Mouse (Mus musculus) intestine, embryonic 14.5 days (tissue): ENCODE data around the gene Ugt1a7c. TPM values are rescaled to one million over a fixed set of nuclear protein-coding genes. Genes with fewer than 3 reads are reported as not detected.

Source experiments
- ATAC-seq: fragments of 200-750 bp; cut with Nextera tagmentation; replicated peaks from 2 replicates; pipeline ENCODE4 v1.8.0; 2017; ENCODE audit warnings: low read depth, moderate number of reproducible peaks, moderate TSS enrichment, moderate library complexity; ENCODE audit not compliant: low FRiP score, low TSS enrichment
- DNase-seq: peaks from one replicate; pipeline ENCODE4 v3.0.0-alpha.2; 2018; ENCODE audit warnings: low spot score
- H3K27ac ChIP-seq: fragments of 300-500 bp; sonication (generic); 2 replicates; pipeline ENCODE4 v1.5.1; 2014; ENCODE audit warnings: low read depth, mild to moderate bottlenecking, control low read depth
- H3K27me3 ChIP-seq: fragments of 300-500 bp; sonication (generic); replicated peaks from 2 replicates; pipeline ENCODE4 v1.6.1; 2014; ENCODE audit warnings: low read length, control low read depth; ENCODE audit not compliant: control insufficient read depth, insufficient read depth
- H3K36me3 ChIP-seq: fragments of 300-500 bp; sonication (generic); 2 replicates; pipeline ENCODE4 v1.6.1; 2014; ENCODE audit warnings: low read length, control low read depth; ENCODE audit not compliant: control insufficient read depth, insufficient read depth
- H3K4me1 ChIP-seq: fragments of 300-500 bp; sonication (generic); replicated peaks from 2 replicates; pipeline ENCODE4 v1.6.1; 2014; ENCODE audit warnings: low read length, control low read depth, mixed read lengths; ENCODE audit not compliant: control insufficient read depth, insufficient read depth
- H3K4me2 ChIP-seq: fragments of 300-500 bp; sonication (generic); 2 replicates; pipeline ENCODE4 v1.6.1; 2014; ENCODE audit warnings: low read length
- H3K4me3 ChIP-seq: fragments of 300-500 bp; sonication (generic); 2 replicates; pipeline ENCODE4 v1.5.1; 2014; ENCODE audit warnings: low read depth, low read length, control low read depth, mixed read lengths
- H3K9ac ChIP-seq: fragments of 300-500 bp; sonication (generic); 2 replicates; pipeline ENCODE4 v1.6.1; 2014; ENCODE audit warnings: mild to moderate bottlenecking, low read length
- H3K9me3 ChIP-seq: fragments of 300-500 bp; sonication (generic); 2 replicates; pipeline ENCODE4 v1.6.1; 2016; ENCODE audit warnings: low read length, control low read depth; ENCODE audit not compliant: control insufficient read depth
- WGBS: fragments of 180-500 bp; shearing (Covaris S2); extraction: QIAGEN DNeasy Blood & Tissue Kit; methylation state at CpG from one replicate; pipeline ENCODE4 v1.1.7; 2014; 5-methylcytosine and 5-hydroxymethylcytosine counted together
- polyA plus RNA-seq: library from polyadenylated mRNA; unstranded; fragments of >200 nt; fragmentation: Nextera tagmentation; extraction: Ambion mirVana; gene quantifications from 2 replicates; pipeline ENCODE4 v1.2.1, GENCODE M21; 2014

The Ugt1a7c gene
- polyA plus RNA-seq, 1 experiment from 2014 or later = 17.4 TPM

DNA sequence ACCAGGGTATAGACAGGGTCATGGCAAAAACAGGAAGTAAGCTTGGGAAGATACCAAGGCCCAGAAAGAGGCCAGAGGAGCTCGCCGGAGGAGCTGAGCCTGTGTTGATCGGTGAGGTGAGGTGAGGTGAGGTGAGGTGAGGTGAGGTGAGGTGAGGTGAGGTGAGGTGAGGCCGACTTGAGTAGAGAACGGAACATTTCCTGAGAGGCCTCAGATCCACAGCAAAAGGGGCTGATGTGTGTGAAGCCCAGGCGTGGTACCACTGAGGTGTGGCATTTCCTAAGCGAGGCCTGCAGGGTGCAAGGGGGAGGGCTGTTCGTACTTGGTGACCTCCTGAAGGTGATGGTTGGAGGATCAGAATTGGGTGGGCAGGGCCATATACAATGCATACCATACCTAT is 158.2 kb downstream of the Ugt1a7c start:
- no peaks in the 10 kb centered on the region for H3K27me3 ChIP-seq
- H3K9me3 ChIP-seq = peaks cover 66% of the 10 kb centered on the region
- H3K36me3 ChIP-seq = no peaks in the 10 kb centered on the region
- H3K4me2 ChIP-seq = no peak overlapping the region
- H3K9ac ChIP-seq = no peak overlapping the region
- H3K4me3 ChIP-seq = no peak overlapping the region
- no peak for DNase-seq
- H3K4me1 ChIP-seq = no peaks in the 10 kb centered on the region
- no peak for ATAC-seq
- no peak overlapping the region for H3K27ac ChIP-seq
- 72% methylated on average over 8 of the region's 8 CpGs for WGBS

GRCm38 (mm10) chr1:88253540-88253939 is 158.7 kb downstream of the Ugt1a7c start:
- ATAC-seq (no peak), DNase-seq (no peak)
- H3K4me1 ChIP-seq = no peaks in the 10 kb centered on the region
- no peak overlapping the region for H3K4me2 ChIP-seq
- H3K27me3 ChIP-seq = no peaks in the 10 kb centered on the region
- no peak overlapping the region for H3K4me3 ChIP-seq
- 74% methylated on average over 6 of the region's 6 CpGs for WGBS
- H3K36me3 ChIP-seq = no peaks in the 10 kb centered on the region
- H3K27ac ChIP-seq = no peak overlapping the region
- no peak overlapping the region for H3K9ac ChIP-seq
- H3K9me3 ChIP-seq = peaks cover 62% of the 10 kb centered on the region

DNA sequence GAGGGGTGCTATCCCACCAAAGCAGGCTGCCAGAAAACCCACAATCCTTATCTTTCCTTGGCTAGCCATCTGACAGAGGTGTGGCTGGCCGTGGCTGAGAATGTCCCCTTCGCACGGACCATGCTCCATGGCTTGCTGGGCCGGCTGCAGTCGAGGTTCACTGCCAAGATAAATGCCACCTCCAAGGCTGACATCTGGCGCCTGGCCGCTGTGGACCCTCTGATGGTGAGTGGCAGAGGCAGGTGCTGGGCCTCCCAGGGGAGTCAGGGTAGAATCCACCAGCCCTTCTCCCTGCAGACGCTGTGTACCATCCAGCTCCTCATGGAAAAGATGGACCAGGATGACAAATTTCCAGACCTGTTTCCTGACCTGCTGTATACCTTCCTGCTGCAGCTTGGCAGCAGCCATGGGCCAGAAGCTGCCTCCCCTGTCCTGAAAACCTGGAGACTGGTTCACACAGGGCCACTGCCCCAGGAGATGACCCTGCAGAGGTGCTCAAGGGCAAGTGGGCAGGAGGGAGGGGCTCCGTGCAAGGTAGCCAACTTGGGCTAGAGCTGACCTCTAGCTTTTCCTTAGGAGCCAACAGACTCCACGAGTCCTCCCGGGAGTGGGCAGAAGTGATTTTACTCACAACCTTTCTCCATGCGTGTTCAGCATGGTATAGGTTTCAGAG is 160.1 kb downstream of the Ugt1a7c start:
- no peak overlapping the region for H3K4me3 ChIP-seq
- whole genome bisulfite sequencing = 86% methylated on average over 12 of the region's 12 CpGs
- peaks cover 48% of the 10 kb centered on the region for H3K9me3 ChIP-seq
- H3K36me3 ChIP-seq = peaks cover 6% of the 10 kb centered on the region
- no peak overlapping the region for H3K9ac ChIP-seq
- H3K4me1 ChIP-seq = no peaks in the 10 kb centered on the region
- H3K4me2 ChIP-seq = no peak overlapping the region
- DNase-seq (no peak), ATAC-seq (no peak)
- H3K27ac ChIP-seq = no peak overlapping the region
- no peaks in the 10 kb centered on the region for H3K27me3 ChIP-seq

- Histone ChIP-seq H3K4me1 (no peaks in the 10 kb centered on the region), H3K9ac (no peak overlapping the region), H3K27me3 (no peaks in the 10 kb centered on the region), H3K4me3 (no peak overlapping the region), H3K27ac (no peak overlapping the region), H3K9me3 (peaks cover 43% of the 10 kb centered on the region), H3K4me2 (no peak overlapping the region), H3K36me3 (peaks cover 11% of the 10 kb centered on the region)
- WGBS = 65% methylated on average over 2 of the region's 2 CpGs
- ATAC-seq = no peak
- DNase-seq = no peak
Observed at GRCm38 (mm10) chr1:88255466-88255857, 160.6 kb downstream of the Ugt1a7c start.

GRCm38 (mm10) chr1:88255989-88256754 is 161.3 kb downstream of the Ugt1a7c start:
- H3K36me3 ChIP-seq = peaks cover 18% of the 10 kb centered on the region
- H3K9me3 ChIP-seq = peaks cover 36% of the 10 kb centered on the region
- H3K27me3 ChIP-seq = no peaks in the 10 kb centered on the region
- DNase-seq (no peak), ATAC-seq (no peak)
- no peak overlapping the region for H3K4me3 ChIP-seq
- no peaks in the 10 kb centered on the region for H3K4me1 ChIP-seq
- 83% methylated on average over 13 of the region's 13 CpGs for WGBS
- H3K27ac ChIP-seq = no peak overlapping the region
- no peak overlapping the region for H3K4me2 ChIP-seq
- no peak overlapping the region for H3K9ac ChIP-seq

DNA sequence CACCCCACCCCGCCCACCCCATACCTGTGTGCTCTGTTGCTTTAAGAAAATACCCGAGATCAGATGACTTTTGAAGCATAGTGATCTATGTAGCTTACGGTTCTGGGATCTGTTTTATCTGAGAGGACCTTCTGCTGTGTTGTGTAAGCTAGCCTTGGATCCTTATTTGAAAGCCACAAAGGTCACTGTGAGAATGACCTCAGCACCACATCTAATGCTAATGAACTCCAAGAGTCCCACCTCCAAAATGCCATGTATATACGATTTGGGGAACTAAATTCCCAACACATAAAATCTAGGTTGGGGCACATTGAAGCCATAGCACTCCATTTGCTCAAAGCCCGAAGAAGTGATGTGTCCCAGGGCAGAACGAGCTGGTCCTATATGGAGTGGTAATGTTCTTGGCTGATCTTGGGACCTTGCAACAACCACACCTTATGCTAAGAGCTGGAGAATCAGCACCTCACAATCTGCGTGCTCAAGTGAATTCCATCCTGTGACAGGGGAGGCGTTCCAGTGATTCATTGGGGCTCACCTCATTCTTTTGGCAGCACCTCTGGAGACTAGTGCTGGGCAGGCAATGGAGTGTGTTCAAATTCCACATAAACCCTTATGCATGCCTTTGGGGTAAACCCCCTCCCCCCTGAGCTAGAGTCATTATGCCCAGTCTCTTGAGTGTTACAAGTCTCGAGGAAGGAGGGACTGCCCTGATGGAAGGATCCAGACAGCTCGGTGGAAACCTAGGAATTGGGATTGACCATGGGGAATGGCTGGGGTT is 162.2 kb downstream of the Ugt1a7c start:
- Histone ChIP-seq H3K9ac (no peak overlapping the region), H3K4me1 (no peaks in the 10 kb centered on the region), H3K9me3 (peaks cover 33% of the 10 kb centered on the region), H3K27me3 (no peaks in the 10 kb centered on the region), H3K36me3 (peaks cover 27% of the 10 kb centered on the region), H3K4me3 (no peak overlapping the region), H3K4me2 (no peak overlapping the region), H3K27ac (no peak overlapping the region)
- ATAC-seq (no peak), DNase-seq (no peak)
- 77% methylated on average over 10 of the region's 10 CpGs for WGBS

- Histone ChIP-seq H3K9ac (no peak overlapping the region), H3K36me3 (peaks cover 33% of the 10 kb centered on the region), H3K27me3 (no peaks in the 10 kb centered on the region), H3K9me3 (peaks cover 29% of the 10 kb centered on the region), H3K4me3 (no peak overlapping the region), H3K4me1 (no peaks in the 10 kb centered on the region; the same call in 1 of the 2 replicates), H3K27ac (no peak overlapping the region), H3K4me2 (no peak overlapping the region)
- WGBS = 81% methylated on average over 6 of the region's 6 CpGs
- DNase-seq = no peak
- no peak for ATAC-seq
Observed at GRCm38 (mm10) chr1:88257681-88258080, 162.8 kb downstream of the Ugt1a7c start.

DNA sequence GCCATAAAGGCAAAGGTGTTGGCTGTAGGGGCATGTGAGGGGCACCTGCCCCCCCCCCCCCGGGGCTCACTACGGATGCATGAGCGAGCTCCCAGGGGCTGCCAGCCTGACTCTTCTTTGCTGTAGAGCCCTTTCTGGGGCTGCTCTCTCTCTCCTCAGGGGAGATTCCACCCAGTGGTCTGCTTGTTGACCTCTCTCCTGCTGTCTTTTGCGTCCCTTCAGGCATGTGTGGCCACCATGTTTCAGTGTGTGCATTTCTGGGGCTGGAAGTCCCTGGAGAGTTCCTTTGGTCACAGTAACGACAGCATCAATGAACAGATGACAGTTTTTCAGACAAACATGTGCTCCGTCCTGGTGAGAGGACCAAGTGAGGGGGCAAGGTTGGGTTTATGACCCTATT is 163.5 kb downstream of the Ugt1a7c start:
- no peaks in the 10 kb centered on the region; the same call in 1 of the 2 replicates for H3K4me1 ChIP-seq
- no peaks in the 10 kb centered on the region for H3K27me3 ChIP-seq
- H3K27ac ChIP-seq = no peak overlapping the region
- no peak overlapping the region for H3K9ac ChIP-seq
- no peak overlapping the region for H3K4me3 ChIP-seq
- ATAC-seq = no peak
- H3K9me3 ChIP-seq = peaks cover 25% of the 10 kb centered on the region
- WGBS = 71% methylated on average over 6 of the region's 6 CpGs
- DNase-seq = no peak
- peaks cover 40% of the 10 kb centered on the region for H3K36me3 ChIP-seq
- no peak overlapping the region for H3K4me2 ChIP-seq
